Mouse (Mus musculus) limb, embryonic 10.5 days (tissue): ENCODE data around the gene Ube2d3. TPM values are rescaled to one million over a fixed set of nuclear protein-coding genes. Genes with fewer than 3 reads are reported as not detected.
"Not testable (repeated sequence)": the region's sequence is repeated elsewhere in the genome, so short reads cannot be mapped to it uniquely, and the experiment has no call there.

ENCODE experiments used
- DNase-seq: peaks from one replicate; pipeline ENCODE4 v3.0.0-alpha.2; 2017; ENCODE audit warnings: low spot score
- H3K27ac ChIP-seq: fragments of 300-500 bp; sonication (generic); 2 replicates; pipeline ENCODE4 v1.5.1; 2016; ENCODE audit warnings: mild to moderate bottlenecking
- H3K27me3 ChIP-seq: fragments of 300-500 bp; sonication (generic); 2 replicates; pipeline ENCODE4 v1.6.1; 2016; ENCODE audit warnings: low read depth, mild to moderate bottlenecking; ENCODE audit not compliant: poor library complexity, severe bottlenecking
- H3K36me3 ChIP-seq: fragments of 300-500 bp; sonication (generic); 2 replicates; pipeline ENCODE4 v1.6.1; 2016; ENCODE audit warnings: mild to moderate bottlenecking, moderate library complexity
- H3K4me1 ChIP-seq: fragments of 300-500 bp; sonication (generic); 2 replicates; pipeline ENCODE4 v1.6.1; 2016
- H3K4me3 ChIP-seq: fragments of 300-500 bp; sonication (generic); 2 replicates; pipeline ENCODE4 v1.5.1; 2016; ENCODE audit warnings: mild to moderate bottlenecking, moderate library complexity
- H3K9me3 ChIP-seq: fragments of 300-500 bp; sonication (generic); replicated peaks from 2 replicates; pipeline ENCODE4 v1.6.1; 2016; ENCODE audit warnings: mild to moderate bottlenecking
- WGBS: fragments of 180-500 bp; shearing (Covaris S2); methylation state at CpG from one replicate; pipeline ENCODE4 v1.1.7; 2016; 5-methylcytosine and 5-hydroxymethylcytosine counted together
- polyA plus RNA-seq: library from polyadenylated mRNA; unstranded; fragments of >200 nt; fragmentation: Nextera tagmentation; extraction: Ambion mirVana; gene quantifications from 2 replicates; pipeline ENCODE4 v1.2.1, GENCODE M21; 2016

The Ube2d3 gene
- polyA plus RNA-seq, 1 experiment from 2014 or later = 530 TPM

GRCm38 (mm10) chr3:135440621-135441020 lies 2.7 kb downstream of the Ube2d3 start:
- peak overlapping the region; percentile 99 for H3K4me3 ChIP-seq
- no peak for DNase-seq
- WGBS = 73% methylated on average over 10 of the region's 10 CpGs
- H3K36me3 ChIP-seq = peaks cover 54% of the 10 kb centered on the region
- H3K27me3 ChIP-seq = no peaks in the 10 kb centered on the region
- no peak overlapping the region for H3K27ac ChIP-seq
- peaks cover 27% of the 10 kb centered on the region for H3K4me1 ChIP-seq
- H3K9me3 ChIP-seq = no peaks in the 10 kb centered on the region

DNA sequence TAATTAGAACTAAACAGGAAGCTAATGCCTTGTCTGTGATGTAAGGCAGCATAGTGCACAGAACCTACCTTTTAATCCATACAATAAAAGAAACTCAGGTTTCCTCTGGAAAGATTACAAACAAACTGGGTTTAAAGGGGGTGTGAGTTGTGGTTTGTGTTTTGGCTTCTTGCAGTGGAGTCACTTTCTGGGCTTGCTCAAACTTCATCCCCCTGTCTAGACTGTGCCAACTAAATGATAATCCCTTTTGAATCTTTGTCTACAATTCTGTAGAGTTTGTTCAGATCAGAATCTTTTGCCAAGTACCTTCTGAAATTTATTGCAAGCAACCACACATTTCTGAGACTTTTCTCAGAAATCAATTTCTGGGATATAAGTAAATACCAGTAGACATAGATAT lies 7.0 kb downstream of the Ube2d3 start:
- Histone ChIP-seq H3K4me3 (no peak overlapping the region), H3K36me3 (peaks cover 84% of the 10 kb centered on the region), H3K9me3 (no peaks in the 10 kb centered on the region), H3K27me3 (no peaks in the 10 kb centered on the region), H3K27ac (no peak overlapping the region), H3K4me1 (peaks cover 17% of the 10 kb centered on the region)
- no peak for DNase-seq

DNA sequence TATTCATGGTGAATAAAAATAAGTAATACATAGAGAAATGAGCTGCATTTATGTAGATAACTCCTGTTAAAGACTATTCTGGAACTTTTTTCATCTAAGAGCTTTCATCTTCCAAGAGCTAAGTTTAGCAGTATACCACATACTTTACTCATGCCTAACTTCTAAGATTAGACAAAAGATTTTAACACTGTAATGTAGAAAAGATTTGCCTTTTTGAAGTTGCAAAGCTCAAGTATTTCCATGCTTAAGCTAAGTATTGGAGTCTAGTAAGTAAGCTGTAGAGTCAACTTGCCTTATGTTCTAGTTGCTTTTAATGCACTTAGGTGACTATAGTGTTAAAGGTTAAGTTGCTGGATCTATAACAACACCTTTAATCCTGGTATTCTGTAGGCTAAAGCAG lies 21.0 kb downstream of the Ube2d3 start:
- Histone ChIP-seq H3K9me3 (no peaks in the 10 kb centered on the region), H3K4me3 (no peak overlapping the region), H3K27me3 (no peaks in the 10 kb centered on the region), H3K27ac (no peak overlapping the region), H3K4me1 (no peaks in the 10 kb centered on the region), H3K36me3 (peaks cover 99% of the 10 kb centered on the region)
- no peak for DNase-seq

- Histone ChIP-seq H3K27ac (no peak overlapping the region), H3K4me3 (no peak overlapping the region), H3K36me3 (peaks cover 34% of the 10 kb centered on the region), H3K9me3 (no peaks in the 10 kb centered on the region), H3K27me3 (no peaks in the 10 kb centered on the region), H3K4me1 (no peaks in the 10 kb centered on the region)
- no peak for DNase-seq
- WGBS = 83% methylated on average over 1 of the region's 1 CpGs
Observed at GRCm38 (mm10) chr3:135468402-135468801, 30.5 kb downstream of the Ube2d3 start.

GRCm38 (mm10) chr3:135469146-135469545 lies 31.2 kb downstream of the Ube2d3 start:
- H3K4me1 ChIP-seq = no peaks in the 10 kb centered on the region
- H3K4me3 ChIP-seq = no peak overlapping the region
- H3K36me3 ChIP-seq = peaks cover 28% of the 10 kb centered on the region
- no peak overlapping the region for H3K27ac ChIP-seq
- H3K27me3 ChIP-seq = no peaks in the 10 kb centered on the region
- no peak for DNase-seq
- no peaks in the 10 kb centered on the region for H3K9me3 ChIP-seq
- WGBS = 61% methylated on average over 3 of the region's 3 CpGs

- Histone ChIP-seq H3K27me3 (no peaks in the 10 kb centered on the region), H3K36me3 (peaks cover 19% of the 10 kb centered on the region), H3K27ac (no peak overlapping the region), H3K4me3 (no peak overlapping the region), H3K4me1 (no peaks in the 10 kb centered on the region), H3K9me3 (no peaks in the 10 kb centered on the region)
- no peak for DNase-seq
- 55% methylated on average over 4 of the region's 4 CpGs for WGBS
Observed at GRCm38 (mm10) chr3:135469974-135470373, 32.0 kb downstream of the Ube2d3 start.

GRCm38 (mm10) chr3:135470823-135471222 lies 32.9 kb downstream of the Ube2d3 start:
- no peak overlapping the region for H3K4me3 ChIP-seq
- no peaks in the 10 kb centered on the region for H3K27me3 ChIP-seq
- peaks cover 14% of the 10 kb centered on the region for H3K36me3 ChIP-seq
- DNase-seq = no peak
- no peaks in the 10 kb centered on the region for H3K4me1 ChIP-seq
- no peak overlapping the region for H3K27ac ChIP-seq
- H3K9me3 ChIP-seq = no peaks in the 10 kb centered on the region
- WGBS = 82% methylated on average over 1 of the region's 1 CpGs

DNA sequence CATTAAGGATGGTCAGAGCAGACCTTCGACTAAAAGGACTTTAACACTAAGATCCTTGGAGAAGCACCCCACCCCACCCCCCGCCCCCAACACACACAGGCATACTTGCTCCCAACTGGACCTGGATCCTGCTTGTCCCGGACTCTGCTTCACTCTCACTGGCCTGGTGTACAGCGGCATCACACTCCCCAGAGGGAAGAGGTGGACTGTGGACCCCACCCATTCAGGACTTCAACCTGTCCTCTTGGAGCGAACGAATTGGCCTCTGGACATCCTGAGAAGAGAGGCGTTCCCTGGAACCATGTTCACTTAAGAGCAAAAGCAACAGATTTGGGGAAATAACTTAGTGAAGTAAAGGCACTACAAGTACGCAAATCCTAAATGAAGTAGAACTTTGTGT lies 37.1 kb downstream of the Ube2d3 start:
- DNase-seq = no peak
- no peak overlapping the region for H3K27ac ChIP-seq

GRCm38 (mm10) chr3:135476286-135476685 lies 38.3 kb downstream of the Ube2d3 start:
- no peaks in the 10 kb centered on the region for H3K27me3 ChIP-seq
- no peak overlapping the region for H3K27ac ChIP-seq
- H3K4me3 ChIP-seq = no peak overlapping the region
- 83% methylated on average over 6 of the region's 6 CpGs for WGBS
- H3K4me1 ChIP-seq = no peaks in the 10 kb centered on the region
- no peak for DNase-seq
- no peaks in the 10 kb centered on the region for H3K36me3 ChIP-seq
- H3K9me3 ChIP-seq = no peaks in the 10 kb centered on the region

More for the DNA sequence above, 37.1 kb downstream of the Ube2d3 start:
- Histone ChIP-seq H3K36me3 (no peaks in the 10 kb centered on the region), H3K27me3 (no peaks in the 10 kb centered on the region), H3K9me3 (no peaks in the 10 kb centered on the region), H3K4me1 (no peaks in the 10 kb centered on the region), H3K4me3 (no peak overlapping the region)
- WGBS = 83% methylated on average over 8 of the region's 8 CpGs

- Histone ChIP-seq H3K36me3 (no peaks in the 10 kb centered on the region), H3K4me3 (no peak overlapping the region), H3K27me3 (no peaks in the 10 kb centered on the region), H3K4me1 (no peaks in the 10 kb centered on the region), H3K9me3 (no peaks in the 10 kb centered on the region), H3K27ac (no peak overlapping the region)
- DNase-seq = no peak
- 95% methylated on average over 2 of the region's 2 CpGs for WGBS
Observed at GRCm38 (mm10) chr3:135476977-135477376, 39.0 kb downstream of the Ube2d3 start.

GRCm38 (mm10) chr3:135479090-135479489 lies 41.1 kb downstream of the Ube2d3 start:
- not testable (repeated sequence) for DNase-seq, H3K27me3 ChIP-seq, H3K27ac ChIP-seq

DNA sequence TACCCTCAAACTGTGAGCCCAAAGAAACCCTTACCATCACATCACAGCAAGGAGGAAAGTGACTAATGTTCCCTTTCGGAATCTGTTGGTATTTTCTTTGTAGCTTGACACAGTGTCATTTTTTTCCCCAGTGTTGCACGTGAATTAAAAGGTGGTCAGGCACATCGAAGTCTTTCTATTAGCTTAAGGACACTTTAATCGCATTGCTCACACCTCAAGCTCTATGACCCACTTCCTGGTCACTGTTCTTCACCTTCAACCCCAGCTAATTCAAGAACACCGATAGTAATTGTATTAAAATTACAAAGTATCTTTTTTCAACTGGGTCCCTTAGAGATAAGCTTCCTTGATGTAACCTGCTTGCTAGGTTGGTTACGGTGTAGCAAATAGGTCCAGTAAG lies 42.8 kb downstream of the Ube2d3 start:
- no peak overlapping the region for H3K4me3 ChIP-seq
- H3K27ac ChIP-seq = no peak overlapping the region
- no peaks in the 10 kb centered on the region for H3K9me3 ChIP-seq
- peaks cover 8% of the 10 kb centered on the region for H3K4me1 ChIP-seq
- H3K36me3 ChIP-seq = no peaks in the 10 kb centered on the region
- WGBS = 93% methylated on average over 6 of the region's 6 CpGs
- peaks cover 19% of the 10 kb centered on the region for H3K27me3 ChIP-seq
- DNase-seq = no peak

More at GRCm38 (mm10) chr3:135479090-135479489, 41.1 kb downstream of the Ube2d3 start:
- WGBS = 86% methylated on average over 5 of the region's 5 CpGs
- H3K4me3 ChIP-seq, H3K36me3 ChIP-seq, H3K9me3 ChIP-seq, H3K4me1 ChIP-seq: not testable (repeated sequence)

DNA sequence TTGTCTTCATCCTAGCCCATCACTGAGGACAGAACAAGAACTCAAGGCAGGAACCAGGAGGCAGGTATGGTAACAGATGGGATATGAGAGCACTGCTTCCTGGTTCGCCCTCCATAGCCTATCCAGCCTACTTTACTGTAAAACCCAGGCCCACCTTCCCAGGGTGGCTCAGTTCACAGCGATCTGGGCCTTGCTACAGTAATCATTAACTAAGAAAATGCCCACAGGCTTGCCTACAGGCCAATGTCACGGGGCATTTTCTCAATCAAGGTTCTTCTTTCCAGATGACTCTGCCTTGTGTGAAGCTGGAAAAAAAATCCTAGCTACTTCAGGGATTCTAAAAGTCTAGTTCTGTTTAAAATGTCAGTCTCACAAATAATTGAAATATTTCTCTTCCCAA lies 43.7 kb downstream of the Ube2d3 start:
- no peak for DNase-seq
- Histone ChIP-seq H3K4me3 (no peak overlapping the region), H3K9me3 (no peaks in the 10 kb centered on the region), H3K36me3 (no peaks in the 10 kb centered on the region), H3K27ac (no peak overlapping the region), H3K4me1 (peaks cover 13% of the 10 kb centered on the region), H3K27me3 (peaks cover 26% of the 10 kb centered on the region)
- 81% methylated on average over 3 of the region's 3 CpGs for WGBS

- Histone ChIP-seq H3K4me1 (peaks cover 13% of the 10 kb centered on the region), H3K4me3 (peak overlapping the region; percentile 59; the same call in 1 of the 2 replicates), H3K27me3 (peaks cover 31% of the 10 kb centered on the region)
- not testable (repeated sequence) for H3K36me3 ChIP-seq, DNase-seq, H3K27ac ChIP-seq, H3K9me3 ChIP-seq
- WGBS = 90% methylated on average over 15 of the region's 15 CpGs
Observed at GRCm38 (mm10) chr3:135484650-135485049, 46.7 kb downstream of the Ube2d3 start.
